ENCODE assay signal across 8 mouse cellular contexts in the genomic region with DNA sequence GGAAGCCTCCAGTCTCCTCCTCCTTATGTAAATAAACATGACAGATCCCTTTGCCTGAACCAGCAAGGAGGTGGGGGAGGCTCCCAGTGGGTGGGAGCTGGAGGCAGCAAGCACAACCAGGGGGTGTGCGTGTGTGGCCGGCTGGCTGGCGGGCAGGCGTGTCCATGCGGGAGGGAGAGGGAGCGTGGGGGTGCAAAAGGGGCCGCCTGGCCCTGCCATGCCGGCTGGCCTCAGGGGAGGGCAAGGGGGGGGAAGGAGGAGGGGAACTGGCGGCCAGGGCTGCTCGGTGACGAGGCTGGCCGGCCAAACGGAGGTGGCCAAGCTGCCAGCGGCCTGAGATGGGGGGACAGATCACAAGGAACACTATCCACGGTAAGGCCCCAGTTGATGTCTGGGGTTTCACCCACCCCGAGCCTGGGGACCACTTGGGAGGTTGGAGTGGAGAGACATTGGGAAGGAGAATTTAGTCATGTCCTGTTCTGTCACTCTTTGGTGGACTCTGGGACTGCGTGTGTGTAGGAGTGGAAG. TPM values are rescaled to one million over a fixed set of nuclear protein-coding genes. Genes with fewer than 3 reads are reported as not detected.
DNase-seq lines count a peak whose midpoint lies in the region; ATAC-seq lines count a peak whose summit lies in the region.

No protein-coding gene starts in this region.

- H3K9ac ChIP-seq in forebrain, embryonic 15.5 days (replicated peaks), result no peak overlapping the region
- peak overlapping the region; percentile 61 for H3K9ac ChIP-seq in heart, embryonic 16.5 days (ENCODE audit: low read length)
- H3K9ac ChIP-seq in liver, embryonic 16.5 days (ENCODE audit: low read depth, low read length), result no peak overlapping the region
- H3K9ac ChIP-seq in neural tube, embryonic 15.5 days (replicated peaks), result no peak overlapping the region

- 9% methylated on average over 17 of the region's 17 CpGs for WGBS in forebrain, embryonic 15.5 days
- 5% methylated on average over 17 of the region's 17 CpGs for WGBS in heart, embryonic 16.5 days
- WGBS in liver, embryonic 16.5 days (ENCODE audit: insufficient replicate concordance), result 5% methylated on average over 17 of the region's 17 CpGs
- 5% methylated on average over 17 of the region's 17 CpGs for WGBS in neural tube, embryonic 15.5 days

- peak; percentile 42 for DNase-seq in 3134 (ENCODE audit: extremely low read depth, insufficient read length, low spot score)
- peak; percentile 78 for DNase-seq in cerebellum, adult 11 months
- DNase-seq in kidney, postnatal 14 days, result peak; percentile 73
- DNase-seq in thymus, postnatal 25 days, result no peak

- H3K9me3 ChIP-seq in forebrain, embryonic 15.5 days, result no peaks in the 10 kb centered on the region
- H3K9me3 ChIP-seq in heart, embryonic 16.5 days (replicated peaks; ENCODE audit: control insufficient read depth, low read length), result no peaks in the 10 kb centered on the region
- H3K9me3 ChIP-seq in liver, embryonic 16.5 days (replicated peaks; ENCODE audit: control insufficient read depth, low read length), result no peaks in the 10 kb centered on the region
- no peaks in the 10 kb centered on the region for H3K9me3 ChIP-seq in neural tube, embryonic 15.5 days (replicated peaks)

- no peak overlapping the region for H3K27ac ChIP-seq in forebrain, embryonic 15.5 days (replicated peaks)
- H3K27ac ChIP-seq in heart, embryonic 16.5 days (ENCODE audit: low read length), result no peak overlapping the region
- no peak overlapping the region for H3K27ac ChIP-seq in liver, embryonic 16.5 days (ENCODE audit: low read length)
- no peak overlapping the region for H3K27ac ChIP-seq in neural tube, embryonic 15.5 days (replicated peaks)

- H3K4me3 ChIP-seq in forebrain, embryonic 15.5 days, result no peak overlapping the region
- peak overlapping the region; percentile 39 for H3K4me3 ChIP-seq in heart, embryonic 16.5 days (ENCODE audit: low read length)
- H3K4me3 ChIP-seq in liver, embryonic 16.5 days (ENCODE audit: low read depth, low read length), result peak overlapping the region; percentile 12; the same call in 1 of the 2 replicates
- peak overlapping the region; percentile 16 for H3K4me3 ChIP-seq in neural tube, embryonic 15.5 days (replicated peaks)

- ATAC-seq in forebrain, embryonic 15.5 days (replicated peaks), result 0 out of 2 replicates have a peak, but pooled peaks have one; percentile 38
- ATAC-seq in heart, embryonic 16.5 days (replicated peaks; ENCODE audit: extremely low read depth, insufficient read depth, low FRiP score), result peak; percentile 77
- peak; percentile 49 for ATAC-seq in liver, embryonic 16.5 days (ENCODE audit: low read depth)
- peak; percentile 43 for ATAC-seq in neural tube, embryonic 15.5 days (ENCODE audit: low FRiP score)

- H3K4me1 ChIP-seq in forebrain, embryonic 15.5 days, result peaks cover 9% of the 10 kb centered on the region
- H3K4me1 ChIP-seq in heart, embryonic 16.5 days (ENCODE audit: control insufficient read depth, insufficient read depth, low read length), result peaks cover 10% of the 10 kb centered on the region
- H3K4me1 ChIP-seq in liver, embryonic 16.5 days (ENCODE audit: control insufficient read depth, low read depth, low read length), result peaks cover 2% of the 10 kb centered on the region; the same call in 1 of the 2 replicates
- peaks cover 15% of the 10 kb centered on the region for H3K4me1 ChIP-seq in neural tube, embryonic 15.5 days

- no peaks in the 10 kb centered on the region for H3K27me3 ChIP-seq in forebrain, embryonic 15.5 days
- H3K27me3 ChIP-seq in heart, embryonic 16.5 days (ENCODE audit: control insufficient read depth, insufficient read depth, low read length), result no peaks in the 10 kb centered on the region
- H3K27me3 ChIP-seq in liver, embryonic 16.5 days (ENCODE audit: control insufficient read depth, insufficient read depth, low read depth, low read length), result no peaks in the 10 kb centered on the region
- H3K27me3 ChIP-seq in neural tube, embryonic 15.5 days (replicated peaks), result no peaks in the 10 kb centered on the region

- peak overlapping the region; percentile 31 for H3K4me2 ChIP-seq in forebrain, embryonic 15.5 days (replicated peaks)
- peak overlapping the region; percentile 68 for H3K4me2 ChIP-seq in heart, embryonic 16.5 days (ENCODE audit: low read depth, low read length)
- peak overlapping the region; percentile 47 for H3K4me2 ChIP-seq in liver, embryonic 16.5 days (ENCODE audit: low read depth, low read length)
- H3K4me2 ChIP-seq in neural tube, embryonic 15.5 days, result peak overlapping the region; percentile 51

- H3K36me3 ChIP-seq in forebrain, embryonic 15.5 days, result no peaks in the 10 kb centered on the region
- no peaks in the 10 kb centered on the region for H3K36me3 ChIP-seq in heart, embryonic 16.5 days (ENCODE audit: control insufficient read depth, insufficient read depth)
- H3K36me3 ChIP-seq in liver, embryonic 16.5 days (ENCODE audit: control insufficient read depth, insufficient read depth), result no peaks in the 10 kb centered on the region
- H3K36me3 ChIP-seq in neural tube, embryonic 15.5 days, result no peaks in the 10 kb centered on the region

RNA-seq across cellular contexts. Expression of gene Neurl1a, which starts 50.2 kb away (rescaled TPM):
- 7.2 and 7.9 TPM in 2 replicates for polyA plus RNA-seq in forebrain, embryonic 15.5 days (2015; fragmentation: Nextera tagmentation; extraction: Ambion mirVana)
- 1.4 and 1.7 TPM in 2 replicates for polyA plus RNA-seq in heart, embryonic 16.5 days (2015; fragmentation: Nextera tagmentation; extraction: Ambion mirVana)
- polyA plus RNA-seq in liver, embryonic 16.5 days (2015; fragmentation: Nextera tagmentation; extraction: Ambion mirVana), result 0.64 and 0.92 TPM in 2 replicates
- 13.7 and 15.4 TPM in 2 replicates for polyA plus RNA-seq in neural tube, embryonic 15.5 days (2015; fragmentation: Nextera tagmentation; extraction: Ambion mirVana)
